Mouse (Mus musculus) limb, embryonic 13.5 days (tissue): ENCODE results near the gene Myl7. TPM values are rescaled to one million over a fixed set of nuclear protein-coding genes. Genes with fewer than 3 reads are reported as not detected.

ENCODE experiments used
- ATAC-seq: fragments of 200-750 bp; cut with Nextera tagmentation; 2 replicates; pipeline ENCODE4 v1.8.0; 2017; ENCODE audit warnings: low read depth, moderate number of reproducible peaks, moderate TSS enrichment; ENCODE audit not compliant: low FRiP score
- H3K27ac ChIP-seq: fragments of 300-500 bp; sonication (generic); 2 replicates; pipeline ENCODE4 v1.5.1; 2015; ENCODE audit warnings: inconsistent platforms, mild to moderate bottlenecking, moderate library complexity
- H3K27me3 ChIP-seq: fragments of 300-500 bp; sonication (generic); 2 replicates; pipeline ENCODE4 v1.6.1; 2015; ENCODE audit warnings: mild to moderate bottlenecking, inconsistent platforms
- H3K36me3 ChIP-seq: fragments of 300-500 bp; sonication (generic); 2 replicates; pipeline ENCODE4 v1.6.1; 2015; ENCODE audit warnings: inconsistent platforms, mild to moderate bottlenecking, moderate library complexity
- H3K4me1 ChIP-seq: fragments of 300-500 bp; sonication (generic); 2 replicates; pipeline ENCODE4 v1.6.1; 2015; ENCODE audit warnings: inconsistent platforms
- H3K4me2 ChIP-seq: fragments of 300-500 bp; sonication (generic); replicated peaks from 2 replicates; pipeline ENCODE4 v1.6.1; 2015; ENCODE audit warnings: inconsistent platforms, mild to moderate bottlenecking, moderate library complexity
- H3K4me3 ChIP-seq: fragments of 300-500 bp; sonication (generic); 2 replicates; pipeline ENCODE4 v1.5.1; 2015; ENCODE audit warnings: moderate library complexity, mild to moderate bottlenecking, inconsistent platforms
- H3K9ac ChIP-seq: fragments of 300-500 bp; sonication (generic); 2 replicates; pipeline ENCODE4 v1.6.1; 2015; ENCODE audit warnings: mild to moderate bottlenecking, inconsistent platforms
- H3K9me3 ChIP-seq: fragments of 300-500 bp; sonication (generic); 2 replicates; pipeline ENCODE4 v1.6.1; 2016; ENCODE audit warnings: inconsistent platforms
- WGBS: fragments of 180-500 bp; shearing (Covaris S2); methylation state at CpG from one replicate; pipeline ENCODE4 v1.1.7; 2015; 5-methylcytosine and 5-hydroxymethylcytosine counted together
- polyA plus RNA-seq: library from polyadenylated mRNA; unstranded; fragments of >200 nt; fragmentation: Nextera tagmentation; extraction: Ambion mirVana; gene quantifications from 2 replicates; pipeline ENCODE4 v1.2.1, GENCODE M21; 2015

The Myl7 gene
- polyA plus RNA-seq, 1 experiment from 2014 or later = 0.80 TPM

DNA sequence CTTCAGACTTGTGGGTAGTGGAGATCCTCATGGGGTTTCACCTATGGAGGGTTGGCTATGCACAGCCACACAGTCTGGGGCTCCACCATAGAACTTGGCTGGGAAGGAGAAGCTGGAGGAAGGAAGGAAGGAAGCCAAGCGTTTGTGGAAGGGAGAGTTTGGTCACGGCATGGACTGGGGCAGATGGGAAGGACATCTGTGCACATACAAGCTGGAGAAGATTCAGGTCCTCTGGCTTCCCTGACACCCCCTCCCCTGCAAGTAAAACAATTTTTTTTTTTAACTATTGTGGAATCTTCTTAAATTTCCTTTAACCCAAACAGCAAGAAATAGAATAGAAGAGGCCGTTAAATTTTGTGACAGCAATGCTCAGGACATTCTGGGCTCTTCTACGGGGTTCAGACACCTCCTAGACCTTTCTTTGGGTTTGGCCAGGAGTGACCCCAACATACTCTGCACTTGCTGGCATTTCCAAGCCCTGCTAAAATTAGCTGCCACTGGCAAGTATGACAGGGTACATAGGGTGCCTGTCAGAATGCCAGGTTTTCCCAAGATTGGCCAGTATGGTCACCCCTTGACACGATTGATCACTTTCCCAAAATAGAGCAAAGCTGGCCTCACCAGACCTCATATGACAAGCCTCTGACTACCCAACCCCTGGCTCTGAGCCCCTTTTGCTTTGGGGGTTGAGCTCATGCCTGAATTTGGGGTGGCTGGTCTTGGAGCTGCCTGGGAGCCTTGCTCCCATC is 17.0 kb upstream of the Myl7 start:
- no peak overlapping the region for H3K9ac ChIP-seq
- no peak overlapping the region for H3K4me2 ChIP-seq
- ATAC-seq = no peak
- H3K4me1 ChIP-seq = peaks cover 5% of the 10 kb centered on the region; the same call in 1 of the 2 replicates
- H3K36me3 ChIP-seq = no peaks in the 10 kb centered on the region
- no peaks in the 10 kb centered on the region; the same call in 1 of the 2 replicates for H3K27me3 ChIP-seq
- H3K27ac ChIP-seq = no peak overlapping the region
- WGBS = 81% methylated on average over 5 of the region's 5 CpGs
- no peaks in the 10 kb centered on the region for H3K9me3 ChIP-seq
- H3K4me3 ChIP-seq = no peak overlapping the region

DNA sequence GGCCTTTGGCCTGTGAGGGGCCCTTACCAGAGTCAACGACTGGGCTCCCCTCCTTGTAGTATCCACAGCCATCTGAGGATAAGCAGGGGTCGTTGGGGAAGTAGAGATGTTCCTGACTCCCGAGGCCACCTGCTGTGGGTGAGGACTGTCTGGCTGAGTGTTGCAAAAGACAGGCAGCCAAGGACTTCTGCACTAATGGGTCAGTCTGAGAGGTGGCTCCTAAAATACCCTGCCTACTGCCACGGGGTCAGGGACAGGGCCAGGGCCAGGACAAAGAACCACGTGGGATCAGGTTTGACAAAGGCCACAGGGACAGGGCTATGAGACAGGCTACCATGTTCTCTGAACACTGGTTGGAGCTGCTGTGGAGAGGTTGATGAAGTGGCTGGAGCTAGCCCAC is 16.4 kb upstream of the Myl7 start:
- H3K9ac ChIP-seq = no peak overlapping the region
- H3K36me3 ChIP-seq = no peaks in the 10 kb centered on the region
- H3K4me3 ChIP-seq = no peak overlapping the region
- peaks cover 5% of the 10 kb centered on the region; the same call in 1 of the 2 replicates for H3K4me1 ChIP-seq
- 62% methylated on average over 5 of the region's 5 CpGs for WGBS
- no peak overlapping the region for H3K4me2 ChIP-seq
- H3K9me3 ChIP-seq = no peaks in the 10 kb centered on the region
- no peak for ATAC-seq
- no peaks in the 10 kb centered on the region; the same call in 1 of the 2 replicates for H3K27me3 ChIP-seq
- H3K27ac ChIP-seq = no peak overlapping the region

DNA sequence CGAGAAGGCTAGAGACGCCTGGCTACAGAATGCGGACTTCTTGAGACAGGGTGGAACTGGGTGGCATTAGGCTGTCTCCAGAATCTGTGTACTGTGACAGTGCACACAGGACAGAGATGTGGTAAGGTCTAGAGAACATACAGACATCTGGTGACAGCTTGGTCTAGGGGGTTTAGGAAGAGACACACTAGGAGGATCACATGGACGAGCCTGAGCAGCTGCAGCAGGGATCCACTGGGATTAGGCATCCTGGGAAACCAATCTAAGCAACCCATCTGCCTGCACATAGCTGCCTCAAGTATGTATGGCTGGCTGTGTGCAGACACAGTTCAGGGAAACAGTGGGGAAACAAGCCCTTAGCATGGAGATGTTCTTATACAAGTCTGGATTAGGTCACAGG is 15.4 kb upstream of the Myl7 start:
- no peak overlapping the region for H3K9ac ChIP-seq
- ATAC-seq = no peak
- peaks cover 5% of the 10 kb centered on the region; the same call in 1 of the 2 replicates for H3K4me1 ChIP-seq
- no peaks in the 10 kb centered on the region for H3K9me3 ChIP-seq
- WGBS = 80% methylated on average over 4 of the region's 4 CpGs
- H3K4me3 ChIP-seq = no peak overlapping the region
- no peak overlapping the region for H3K27ac ChIP-seq
- no peaks in the 10 kb centered on the region for H3K36me3 ChIP-seq
- H3K4me2 ChIP-seq = no peak overlapping the region
- no peaks in the 10 kb centered on the region; the same call in 1 of the 2 replicates for H3K27me3 ChIP-seq

DNA sequence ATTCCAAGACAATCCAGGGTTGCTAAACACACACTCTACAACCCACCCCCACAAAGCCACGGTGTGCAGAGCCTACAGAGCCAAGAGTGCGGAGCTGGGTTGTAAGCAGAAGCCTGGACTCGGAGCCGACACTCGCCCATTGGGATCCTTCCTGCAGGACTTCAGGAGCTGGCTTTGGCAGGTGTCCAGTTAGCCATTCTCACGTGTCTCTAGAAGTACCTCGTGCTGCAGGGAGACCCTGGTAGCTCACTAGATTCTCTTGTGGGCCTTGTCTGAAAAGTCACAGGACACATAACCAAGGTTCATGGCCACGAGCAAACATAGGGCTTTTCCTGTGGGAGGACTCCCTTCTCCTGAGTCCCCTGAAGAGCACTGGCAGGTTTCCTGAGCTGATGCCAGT is 14.7 kb upstream of the Myl7 start:
- Histone ChIP-seq H3K27me3 (no peaks in the 10 kb centered on the region; the same call in 1 of the 2 replicates), H3K36me3 (no peaks in the 10 kb centered on the region), H3K27ac (no peak overlapping the region), H3K4me2 (no peak overlapping the region), H3K9ac (no peak overlapping the region), H3K4me3 (no peak overlapping the region), H3K9me3 (no peaks in the 10 kb centered on the region), H3K4me1 (peaks cover 5% of the 10 kb centered on the region; the same call in 1 of the 2 replicates)
- whole genome bisulfite sequencing = 64% methylated on average over 8 of the region's 8 CpGs
- ATAC-seq = no peak

DNA sequence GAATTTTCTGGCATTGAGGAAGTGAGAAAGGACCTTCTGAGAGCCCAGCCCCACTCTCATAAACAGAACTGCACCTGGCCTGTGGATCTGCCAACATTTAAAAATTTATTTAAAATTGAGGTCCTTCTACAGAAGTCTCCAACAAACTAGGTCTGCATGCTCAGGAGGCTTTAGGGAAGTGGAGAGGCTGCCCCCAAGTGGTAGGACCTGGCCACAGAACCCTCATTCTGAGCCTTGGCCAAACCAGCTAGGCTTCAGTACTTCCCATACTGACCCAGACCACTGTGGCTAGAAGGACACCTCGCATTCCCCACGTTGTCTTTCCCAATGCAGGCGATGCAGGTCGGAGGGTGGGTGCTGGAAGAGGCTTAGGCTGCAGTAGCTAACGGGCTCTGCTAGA is 14.1 kb upstream of the Myl7 start:
- Histone ChIP-seq H3K9ac (no peak overlapping the region), H3K4me2 (no peak overlapping the region), H3K4me1 (0 out of 2 replicates have a peak, but pooled peaks cover 5% of the 10 kb centered on the region), H3K27ac (no peak overlapping the region), H3K27me3 (no peaks in the 10 kb centered on the region; the same call in 1 of the 2 replicates), H3K36me3 (no peaks in the 10 kb centered on the region), H3K4me3 (no peak overlapping the region), H3K9me3 (no peaks in the 10 kb centered on the region)
- WGBS = 25% methylated on average over 5 of the region's 5 CpGs
- ATAC-seq = peak; percentile 70

DNA sequence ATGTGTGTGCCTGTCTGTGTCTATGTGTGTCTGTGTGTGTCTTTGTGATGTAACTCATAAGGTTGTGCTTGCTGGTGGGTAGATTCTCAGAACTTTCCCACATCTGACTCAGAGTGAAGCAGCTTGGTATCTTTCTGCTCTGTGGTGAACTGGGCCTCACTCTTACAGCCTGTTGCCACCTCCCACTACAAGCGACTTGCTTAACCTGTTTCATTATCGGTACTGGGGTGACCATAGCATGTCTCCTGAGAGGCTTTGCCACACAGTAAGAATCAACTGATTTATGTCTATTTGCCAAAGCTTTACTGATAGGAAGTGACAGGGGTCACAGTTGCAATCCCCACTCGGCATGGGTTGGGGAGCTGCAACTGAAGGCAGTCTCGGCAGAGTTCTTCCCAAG is 10.1 kb upstream of the Myl7 start:
- Histone ChIP-seq H3K27ac (no peak overlapping the region), H3K4me2 (no peak overlapping the region), H3K4me3 (no peak overlapping the region), H3K9me3 (no peaks in the 10 kb centered on the region), H3K9ac (no peak overlapping the region), H3K4me1 (peaks cover 13% of the 10 kb centered on the region; the same call in 1 of the 2 replicates), H3K27me3 (no peaks in the 10 kb centered on the region), H3K36me3 (no peaks in the 10 kb centered on the region)
- WGBS = 72% methylated on average over 4 of the region's 4 CpGs
- no peak for ATAC-seq

DNA sequence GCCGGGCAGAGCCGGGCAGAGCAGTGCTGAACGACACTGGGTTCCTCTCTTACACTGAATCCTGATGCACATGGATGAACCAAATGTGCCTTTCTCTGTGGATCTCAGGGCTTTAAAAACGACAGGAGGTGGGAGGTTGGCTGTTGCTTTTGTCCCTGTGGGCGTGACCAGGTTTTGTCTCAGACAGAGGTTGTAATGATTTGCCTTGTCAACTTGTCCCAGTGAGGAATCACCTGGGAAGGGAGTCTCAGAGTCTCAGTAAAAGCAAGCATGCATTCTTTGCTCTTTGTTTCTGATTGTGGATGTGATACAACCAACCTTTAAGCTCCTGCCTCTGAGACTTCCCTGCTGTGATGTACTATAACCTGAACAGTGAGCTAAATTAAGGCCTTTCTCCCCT is 8.5 kb upstream of the Myl7 start:
- H3K27ac ChIP-seq = no peak overlapping the region
- H3K4me3 ChIP-seq = no peak overlapping the region
- H3K9ac ChIP-seq = no peak overlapping the region
- H3K4me2 ChIP-seq = no peak overlapping the region
- peaks cover 4% of the 10 kb centered on the region; the same call in 1 of the 2 replicates for H3K27me3 ChIP-seq
- H3K9me3 ChIP-seq = no peaks in the 10 kb centered on the region
- no peaks in the 10 kb centered on the region for H3K36me3 ChIP-seq
- 62% methylated on average over 5 of the region's 5 CpGs for WGBS
- H3K4me1 ChIP-seq = peaks cover 19% of the 10 kb centered on the region
- no peak for ATAC-seq

DNA sequence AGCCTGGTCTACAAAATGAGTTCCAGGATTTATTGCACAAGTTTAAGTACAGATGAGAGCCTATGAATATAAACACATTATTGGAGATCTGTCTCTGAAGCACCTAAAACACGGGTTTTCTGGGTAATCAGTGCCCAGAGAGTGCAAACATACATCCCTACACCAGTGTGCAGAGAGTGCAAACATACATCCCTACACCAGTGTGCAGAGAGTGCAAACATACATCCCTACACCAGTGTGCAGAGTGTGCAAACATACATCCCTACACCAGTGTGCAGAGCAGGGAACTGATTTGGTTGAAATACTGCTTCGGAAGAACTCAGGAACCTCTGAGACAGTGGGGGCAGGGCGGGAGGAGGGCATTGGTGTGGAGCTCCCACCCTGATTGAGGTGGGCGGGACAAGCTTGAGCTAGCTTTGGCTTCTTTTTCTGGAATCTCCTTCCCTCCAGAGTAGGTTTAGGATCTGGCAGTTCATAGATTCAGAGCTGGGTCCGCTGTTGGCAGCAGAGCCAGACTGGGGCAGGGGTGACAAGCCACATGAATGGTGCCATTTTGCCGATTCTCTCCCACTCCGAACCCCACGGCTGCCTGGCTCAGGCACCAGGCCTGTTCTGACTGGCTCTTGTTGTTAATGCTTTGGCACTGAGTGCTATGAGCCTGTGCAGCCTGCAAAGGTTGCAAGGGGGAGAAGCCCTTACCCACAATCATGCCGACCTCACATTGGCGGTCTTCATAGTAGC is 7.4 kb upstream of the Myl7 start:
- Histone ChIP-seq H3K4me3 (no peak overlapping the region), H3K9me3 (no peaks in the 10 kb centered on the region), H3K9ac (no peak overlapping the region), H3K4me1 (peaks cover 27% of the 10 kb centered on the region), H3K27me3 (peaks cover 8% of the 10 kb centered on the region; the same call in 1 of the 2 replicates), H3K4me2 (no peak overlapping the region), H3K36me3 (no peaks in the 10 kb centered on the region), H3K27ac (no peak overlapping the region)
- 80% methylated on average over 10 of the region's 10 CpGs for WGBS
- no peak for ATAC-seq

DNA sequence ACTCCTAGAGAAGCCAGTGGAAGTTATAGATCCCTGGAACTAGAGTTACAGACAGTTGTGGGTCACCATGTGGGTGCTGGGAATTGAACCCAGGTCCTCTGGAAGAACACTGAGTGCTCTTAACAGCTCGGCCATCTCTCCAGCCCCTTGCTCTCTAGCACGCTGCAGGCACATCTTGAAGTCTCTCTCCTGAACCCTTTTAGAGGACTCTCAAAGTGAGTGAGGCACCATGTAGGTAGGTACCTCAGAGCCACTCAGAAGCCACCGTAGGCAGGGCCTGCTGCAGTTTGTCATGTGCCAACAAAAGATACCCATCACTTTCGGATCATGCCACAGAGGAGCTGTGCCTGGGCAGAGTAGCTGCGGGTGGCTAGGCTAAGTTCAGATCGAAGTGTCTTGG is 6.3 kb upstream of the Myl7 start:
- Histone ChIP-seq H3K9me3 (no peaks in the 10 kb centered on the region), H3K27me3 (peaks cover 15% of the 10 kb centered on the region; the same call in 1 of the 2 replicates), H3K4me3 (no peak overlapping the region), H3K4me2 (no peak overlapping the region), H3K27ac (no peak overlapping the region), H3K36me3 (no peaks in the 10 kb centered on the region), H3K4me1 (peaks cover 27% of the 10 kb centered on the region), H3K9ac (no peak overlapping the region)
- ATAC-seq = no peak
- 90% methylated on average over 6 of the region's 6 CpGs for WGBS

DNA sequence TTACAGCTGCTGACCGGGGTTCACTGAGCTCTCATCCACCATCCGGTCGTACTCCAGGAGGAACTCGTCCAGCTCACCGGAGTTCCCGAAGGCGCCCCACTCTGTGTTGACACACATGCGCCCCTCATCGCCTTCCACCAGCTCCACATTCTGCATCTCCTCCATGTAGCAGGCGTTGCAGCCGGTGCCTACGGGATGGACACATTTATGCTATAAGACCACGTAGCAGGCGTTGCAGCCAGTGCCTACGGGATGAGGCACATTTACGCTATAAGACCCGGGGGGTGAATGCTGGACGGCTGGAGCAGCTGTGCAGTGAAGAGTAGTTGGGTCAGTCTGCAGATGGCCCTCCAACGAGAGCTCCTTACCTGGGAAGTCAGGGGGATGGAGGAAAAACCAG is 5.8 kb upstream of the Myl7 start:
- peaks cover 27% of the 10 kb centered on the region for H3K4me1 ChIP-seq
- H3K36me3 ChIP-seq = no peaks in the 10 kb centered on the region
- H3K27ac ChIP-seq = no peak overlapping the region
- no peak overlapping the region for H3K4me2 ChIP-seq
- WGBS = 80% methylated on average over 19 of the region's 19 CpGs
- H3K27me3 ChIP-seq = peaks cover 18% of the 10 kb centered on the region
- no peak for ATAC-seq
- no peak overlapping the region for H3K4me3 ChIP-seq
- no peak overlapping the region for H3K9ac ChIP-seq
- no peaks in the 10 kb centered on the region for H3K9me3 ChIP-seq

DNA sequence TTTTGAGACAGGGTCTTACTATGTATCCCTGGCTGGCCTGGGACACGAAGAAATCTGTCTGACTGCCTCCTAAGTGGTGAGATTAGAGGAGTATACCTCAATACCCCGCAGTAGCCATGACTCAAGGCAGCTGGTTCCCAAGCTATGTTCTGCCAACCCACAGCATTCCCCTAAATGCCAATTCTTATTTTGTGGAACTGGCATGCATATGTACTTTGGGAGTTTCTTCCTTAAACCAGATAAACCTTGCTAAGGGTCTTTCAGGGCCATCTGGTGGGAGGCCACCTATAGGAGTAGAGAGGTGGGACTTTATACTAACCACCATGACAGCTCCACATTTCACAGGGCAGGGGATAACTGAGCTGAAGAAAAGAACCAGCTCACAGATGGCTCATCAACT is 5.3 kb upstream of the Myl7 start:
- Histone ChIP-seq H3K4me3 (no peak overlapping the region), H3K36me3 (no peaks in the 10 kb centered on the region), H3K27ac (no peak overlapping the region), H3K4me2 (no peak overlapping the region), H3K4me1 (peaks cover 27% of the 10 kb centered on the region), H3K27me3 (peaks cover 23% of the 10 kb centered on the region), H3K9me3 (no peaks in the 10 kb centered on the region), H3K9ac (no peak overlapping the region)
- no peak for ATAC-seq
- 83% methylated on average over 2 of the region's 2 CpGs for WGBS

DNA sequence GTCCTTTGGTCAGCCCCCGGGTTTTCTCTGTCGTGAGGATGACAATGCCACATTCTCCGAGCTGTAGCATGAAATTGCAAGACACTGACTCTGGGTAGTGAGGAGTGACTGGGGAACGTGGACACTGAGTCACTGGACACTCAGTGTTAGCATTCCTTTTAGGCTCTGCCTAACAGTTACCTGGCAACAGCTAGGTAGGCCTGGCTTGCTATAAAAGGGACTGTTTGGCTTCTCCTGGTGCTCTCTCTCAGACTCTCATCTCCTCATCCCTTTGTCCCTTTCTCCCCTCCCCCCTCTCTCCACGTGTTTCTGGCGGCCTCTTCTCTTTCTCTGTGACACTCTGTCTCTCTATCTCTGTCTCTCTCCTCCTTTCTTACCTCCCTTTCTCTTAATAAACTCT is 3.8 kb upstream of the Myl7 start:
- peak overlapping the region; percentile 66 for H3K9ac ChIP-seq
- 9% methylated on average over 6 of the region's 6 CpGs for WGBS
- H3K27ac ChIP-seq = no peak overlapping the region
- no peaks in the 10 kb centered on the region for H3K36me3 ChIP-seq
- no peaks in the 10 kb centered on the region for H3K9me3 ChIP-seq
- peak overlapping the region; percentile 48 for H3K4me3 ChIP-seq
- peak overlapping the region; percentile 78 for H3K4me2 ChIP-seq
- H3K27me3 ChIP-seq = peaks cover 37% of the 10 kb centered on the region
- ATAC-seq = no peak
- H3K4me1 ChIP-seq = peaks cover 35% of the 10 kb centered on the region
